Mouse (Mus musculus) left cerebral cortex, adult 8-10 months (tissue): Measurements from ENCODE around the gene Ebf3. TPM values are rescaled to one million over a fixed set of nuclear protein-coding genes. Genes with fewer than 3 reads are reported as not detected.

ENCODE experiments used
- DNase-seq, 2 experiments: peaks; one replicate each; pipeline ENCODE4 v3.0.0; 2022; ENCODE audit warnings: low spot score in 2 of 2
- total RNA-seq, 4 experiments: library from RNA; stranded (reverse); gene quantifications; 2 replicates each; pipeline ENCODE4 v1.2.4; 2022

Ebf3 gene
- total RNA-seq, 4 experiments from 2014 or later, result 0.64 to 2.6 (median 1.1) TPM

- no peak for DNase-seq
Measured at GRCm38 (mm10) chr7:137312166-137312932, 1.9 kb downstream of the Ebf3 start.

GRCm38 (mm10) chr7:137311341-137312110 lies 2.7 kb downstream of the Ebf3 start:
- no peak for DNase-seq

- no peak for DNase-seq
Measured at GRCm38 (mm10) chr7:137310876-137311275, 3.4 kb downstream of the Ebf3 start.

GRCm38 (mm10) chr7:137310091-137310761 lies 4.0 kb downstream of the Ebf3 start:
- no peak for DNase-seq

GRCm38 (mm10) chr7:137309071-137310066 lies 4.9 kb downstream of the Ebf3 start:
- DNase-seq, result no peak

- no peak for DNase-seq
Measured at GRCm38 (mm10) chr7:137308061-137309060, 5.9 kb downstream of the Ebf3 start.

- DNase-seq, result no peak
Measured at GRCm38 (mm10) chr7:137307131-137307530, 7.1 kb downstream of the Ebf3 start.

GRCm38 (mm10) chr7:137306127-137306526 lies 8.1 kb downstream of the Ebf3 start:
- DNase-seq, result no peak

- DNase-seq, result no peak
Measured at GRCm38 (mm10) chr7:137303776-137304171, 10.5 kb downstream of the Ebf3 start.

- no peak for DNase-seq
Measured at GRCm38 (mm10) chr7:137302961-137303775, 11.1 kb downstream of the Ebf3 start.

- DNase-seq, result no peak
Measured at GRCm38 (mm10) chr7:137302161-137302560, 12.1 kb downstream of the Ebf3 start.

- DNase-seq, result no peak
Measured at GRCm38 (mm10) chr7:137301329-137301751, 12.9 kb downstream of the Ebf3 start.

GRCm38 (mm10) chr7:137300826-137301225 lies 13.4 kb downstream of the Ebf3 start:
- DNase-seq, result no peak

- DNase-seq, result no peak
Measured at GRCm38 (mm10) chr7:137300169-137300568, 14.1 kb downstream of the Ebf3 start.

GRCm38 (mm10) chr7:137297594-137298381 lies 16.5 kb downstream of the Ebf3 start:
- no peak for DNase-seq

- no peak for DNase-seq
Measured at GRCm38 (mm10) chr7:137297131-137297530, 17.1 kb downstream of the Ebf3 start.

- no peak for DNase-seq
Measured at GRCm38 (mm10) chr7:137295612-137296011, 18.6 kb downstream of the Ebf3 start.

GRCm38 (mm10) chr7:137294446-137294845 lies 19.8 kb downstream of the Ebf3 start:
- no peak for DNase-seq
